Mouse (Mus musculus) activated CD4-positive, CD25-positive, alpha-beta regulatory T cell, adult 9 weeks (primary cell): ENCODE data around the gene Vwa3b. TPM values are rescaled to one million over a fixed set of nuclear protein-coding genes. Genes with fewer than 3 reads are reported as not detected.

ENCODE experiments used
- polyA plus RNA-seq: library from polyadenylated mRNA; unstranded; fragments of 100-300 nt; shearing (Covaris generic); gene quantifications from one replicate; pipeline ENCODE4 v1.2.1, GENCODE M21; 2017

The Vwa3b gene
- 0.57 TPM for polyA plus RNA-seq

DNA sequence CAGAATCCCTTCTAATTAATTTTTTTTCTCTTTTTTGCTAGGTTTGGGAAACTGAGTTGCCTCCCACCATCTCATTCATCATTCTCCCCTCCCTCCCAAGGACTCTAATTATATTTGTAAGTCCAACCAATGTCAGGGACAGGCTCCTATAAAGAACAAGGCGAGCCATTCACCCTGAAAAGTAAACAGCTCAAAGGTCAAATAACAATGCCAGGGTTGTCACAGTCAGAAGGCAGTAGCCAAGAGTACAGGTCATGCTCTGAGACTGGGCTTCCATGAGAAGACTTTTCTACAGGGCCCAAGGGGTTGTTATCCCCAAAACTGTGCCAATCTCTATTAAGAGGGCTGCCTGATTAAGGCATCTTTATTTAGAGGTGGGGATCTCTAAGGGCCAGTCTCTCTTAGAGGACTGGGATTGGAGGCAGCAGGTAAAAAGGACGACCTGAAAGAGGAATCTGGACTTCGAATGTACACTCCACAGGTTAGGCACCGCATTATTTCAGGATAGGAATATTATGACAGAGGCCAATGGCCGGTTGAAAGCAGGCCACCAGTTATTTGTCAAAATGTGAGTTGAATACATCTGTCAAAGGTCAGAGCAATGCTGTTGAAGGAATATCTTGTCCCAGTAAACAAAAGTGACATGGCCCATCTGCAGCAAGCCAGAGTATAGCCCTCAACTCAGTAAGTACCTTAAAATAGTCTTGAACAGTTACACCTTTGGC is at the start of gene Vwa3b:
Gene Vwa3b (plus strand): TSS at position 635 of the 725 bp plus-strand sequence.

GRCm38 (mm10) chr1:37214144-37214543 is 187.7 kb downstream of the Vwa3b start, which contains the start of gene Cnga3:
Cnga3 (plus strand) TSS chr1:37214434.

Other genes with a start within 250 kb of the Vwa3b start
- 7.4 TPM for gene Tmem131, start 82.9 kb upstream of the Vwa3b start, polyA plus RNA-seq
- gene Cnga3, start 187.8 kb downstream of the Vwa3b start, polyA plus RNA-seq, result not detected